Mouse (Mus musculus) lung, embryonic 14.5 days (tissue): Measurements from ENCODE around the gene Rnf186. TPM values are rescaled to one million over a fixed set of nuclear protein-coding genes. Genes with fewer than 3 reads are reported as not detected.

Experiments
- ATAC-seq: fragments of 200-750 bp; cut with Nextera tagmentation; 2 replicates; pipeline ENCODE4 v1.8.0; 2017; ENCODE audit warnings: mild to moderate bottlenecking, moderate TSS enrichment, moderate library complexity; ENCODE audit not compliant: insufficient read depth
- DNase-seq: peaks from one replicate; pipeline ENCODE4 v3.0.0-alpha.2; 2015
- H3K27ac ChIP-seq: fragments of 300-500 bp; sonication (generic); 2 replicates; pipeline ENCODE4 v1.5.1; 2014; ENCODE audit warnings: low read depth, mild to moderate bottlenecking, moderate library complexity
- H3K27me3 ChIP-seq: fragments of 300-500 bp; sonication (generic); 2 replicates; pipeline ENCODE4 v1.6.1; 2014; ENCODE audit warnings: low read length, control low read depth; ENCODE audit not compliant: insufficient read depth
- H3K36me3 ChIP-seq: fragments of 300-500 bp; sonication (generic); 2 replicates; pipeline ENCODE4 v1.6.1; 2014; ENCODE audit warnings: control low read depth; ENCODE audit not compliant: insufficient read depth
- H3K4me1 ChIP-seq: fragments of 300-500 bp; sonication (generic); 2 replicates; pipeline ENCODE4 v1.6.1; 2014; ENCODE audit warnings: antibody characterized with exemption, control low read depth; ENCODE audit not compliant: insufficient read depth
- H3K4me2 ChIP-seq: fragments of 300-500 bp; sonication (generic); 2 replicates; pipeline ENCODE4 v1.6.1; 2014; ENCODE audit warnings: mild to moderate bottlenecking
- H3K4me3 ChIP-seq: fragments of 300-500 bp; sonication (generic); 2 replicates; pipeline ENCODE4 v1.5.1; 2014; ENCODE audit warnings: low read depth, low read length
- H3K9ac ChIP-seq: fragments of 300-500 bp; sonication (generic); 2 replicates; pipeline ENCODE4 v1.6.1; 2014
- H3K9me3 ChIP-seq: fragments of 300-500 bp; sonication (generic); 2 replicates; pipeline ENCODE4 v1.6.1; 2016; ENCODE audit warnings: low read depth, low read length, control low read depth
- CTCF ChIP-seq: IDR thresholded peaks from 2 replicates; pipeline ENCODE4 v1.5.1; 2016; ENCODE audit warnings: antibody characterized with exemption, low read depth
- WGBS: fragments of 180-500 bp; shearing (Covaris S2); extraction: QIAGEN DNeasy Blood & Tissue Kit; methylation state at CpG from one replicate; pipeline ENCODE4 v1.1.7; 2014; 5-methylcytosine and 5-hydroxymethylcytosine counted together
- polyA plus RNA-seq: library from polyadenylated mRNA; unstranded; fragments of >200 nt; fragmentation: Nextera tagmentation; extraction: Ambion mirVana; gene quantifications from 2 replicates; pipeline ENCODE4 v1.2.1, GENCODE M21; 2014

The Rnf186 gene
- 0.24 and 0.69 TPM in 2 replicates for polyA plus RNA-seq

DNA sequence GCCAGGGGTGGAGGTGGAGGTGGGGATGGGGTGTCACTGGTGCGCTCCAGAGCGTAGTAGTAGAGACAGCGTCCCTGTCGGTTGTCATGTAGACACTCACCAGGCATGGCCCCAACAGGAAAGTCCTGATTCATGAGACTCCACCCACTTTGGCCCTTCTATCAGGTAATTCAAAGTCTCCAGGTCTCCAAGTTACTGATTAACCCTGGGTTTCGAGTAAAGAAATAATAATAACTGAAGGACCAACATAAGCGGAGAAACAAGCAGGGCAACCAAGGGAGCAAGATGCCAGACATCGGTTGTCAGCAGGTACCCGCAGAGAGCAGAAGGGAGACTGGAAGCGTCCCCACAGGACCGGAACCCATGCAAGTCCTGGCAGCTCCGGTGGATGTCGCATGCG is at the start of gene Rnf186:
TSS of gene Rnf186 (plus strand) at position 247 of the 400 bp plus-strand sequence.
- H3K4me1 ChIP-seq: peaks cover under 1% of the 10 kb centered on the region; the same call in 1 of the 2 replicates
- no peak within 1 kb of the TSS for H3K4me3 ChIP-seq
- no peak within 1 kb of the TSS for H3K27ac ChIP-seq
- H3K9me3 ChIP-seq: no peaks in the 10 kb centered on the region
- TF ChIP-seq CTCF: no peak
- H3K27me3 ChIP-seq: no peaks in the 10 kb centered on the region
- H3K36me3 ChIP-seq: no peaks in the 10 kb centered on the region
- DNase-seq (peak; percentile 50), ATAC-seq (no peak)
- no peak within 1 kb of the TSS for H3K9ac ChIP-seq
- H3K4me2 ChIP-seq: no peak within 1 kb of the TSS
- WGBS: 75% methylated on average over 13 of the region's 13 CpGs

DNA sequence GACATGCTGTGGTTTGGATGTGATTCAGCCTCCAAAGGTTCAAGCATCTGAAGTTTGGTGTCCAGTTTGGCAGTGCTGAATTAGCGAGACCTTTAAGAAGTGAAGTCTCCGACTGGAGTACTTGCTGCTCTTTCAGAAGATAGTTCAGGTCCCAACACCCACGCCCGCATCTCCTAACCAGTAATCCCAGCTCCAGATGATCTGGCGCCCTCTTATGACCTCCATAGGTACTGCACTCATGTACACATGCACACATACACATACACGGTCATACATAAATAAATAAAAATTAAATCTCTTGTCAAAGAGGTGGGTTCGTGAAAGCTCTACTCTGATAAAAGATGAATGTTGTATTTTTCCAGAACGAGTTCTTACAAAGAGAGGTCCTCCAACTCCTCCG is 49.6 kb upstream of the Rnf186 start:
- ATAC-seq (no peak), DNase-seq (no peak)
- TF ChIP-seq CTCF: peak; percentile 39
- no peak overlapping the region for H3K9ac ChIP-seq
- H3K36me3 ChIP-seq: no peaks in the 10 kb centered on the region
- WGBS: 80% methylated on average over 9 of the region's 9 CpGs
- no peak overlapping the region for H3K4me2 ChIP-seq
- no peak overlapping the region for H3K27ac ChIP-seq
- H3K27me3 ChIP-seq: no peaks in the 10 kb centered on the region
- no peak overlapping the region for H3K4me3 ChIP-seq
- no peaks in the 10 kb centered on the region for H3K4me1 ChIP-seq
- no peaks in the 10 kb centered on the region for H3K9me3 ChIP-seq

DNA sequence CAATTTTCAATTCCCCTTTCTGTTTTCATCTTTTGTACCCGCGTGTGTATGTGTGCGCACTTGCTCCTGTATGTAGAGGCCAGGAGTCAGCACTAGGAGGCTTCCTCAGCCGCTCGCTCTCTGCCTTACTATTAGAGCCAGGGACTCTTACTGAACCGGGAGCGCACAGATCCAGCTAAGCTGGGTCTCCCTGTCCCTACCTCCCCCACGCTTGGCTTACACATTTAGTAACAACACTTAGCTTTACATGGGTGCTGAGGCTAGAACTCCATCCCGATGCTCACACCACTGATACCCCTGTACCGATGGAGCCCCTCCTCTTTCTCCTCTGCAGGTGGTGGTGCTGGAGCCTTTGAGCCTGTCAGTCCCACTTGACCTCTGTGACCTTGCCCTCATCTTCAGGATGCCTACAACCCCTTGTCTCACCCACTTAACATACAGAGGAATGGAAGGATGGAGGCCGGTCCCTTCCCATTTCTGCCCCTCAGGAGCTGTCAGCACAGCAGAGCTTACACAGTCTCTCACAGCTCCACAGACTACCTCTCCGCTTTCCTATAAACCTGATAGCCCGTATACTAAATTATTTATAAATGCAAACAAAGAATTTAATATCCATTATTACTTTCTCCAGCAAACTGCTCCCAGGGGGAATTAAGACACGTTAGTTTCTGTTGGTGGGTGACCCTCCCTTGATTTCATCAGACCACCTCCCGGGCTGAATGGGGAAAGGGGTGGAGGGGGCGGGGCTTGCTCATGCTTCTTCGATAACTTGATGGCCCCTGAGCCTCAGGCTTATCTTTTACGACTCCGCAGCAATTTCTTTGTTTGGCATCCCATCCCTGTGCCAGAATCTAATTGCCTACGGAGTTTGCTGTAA is 45.4 kb upstream of the Rnf186 start:
- no peak for DNase-seq
- ATAC-seq: no peak
- WGBS: 36% methylated on average over 20 of the region's 20 CpGs
- no peaks in the 10 kb centered on the region for H3K4me1 ChIP-seq
- no peak overlapping the region for H3K4me3 ChIP-seq
- no peak for TF ChIP-seq CTCF
- no peak overlapping the region for H3K27ac ChIP-seq
- H3K4me2 ChIP-seq: peak overlapping the region; percentile 49
- no peaks in the 10 kb centered on the region for H3K27me3 ChIP-seq
- no peak overlapping the region for H3K9ac ChIP-seq
- no peaks in the 10 kb centered on the region for H3K36me3 ChIP-seq
- H3K9me3 ChIP-seq: no peaks in the 10 kb centered on the region

DNA sequence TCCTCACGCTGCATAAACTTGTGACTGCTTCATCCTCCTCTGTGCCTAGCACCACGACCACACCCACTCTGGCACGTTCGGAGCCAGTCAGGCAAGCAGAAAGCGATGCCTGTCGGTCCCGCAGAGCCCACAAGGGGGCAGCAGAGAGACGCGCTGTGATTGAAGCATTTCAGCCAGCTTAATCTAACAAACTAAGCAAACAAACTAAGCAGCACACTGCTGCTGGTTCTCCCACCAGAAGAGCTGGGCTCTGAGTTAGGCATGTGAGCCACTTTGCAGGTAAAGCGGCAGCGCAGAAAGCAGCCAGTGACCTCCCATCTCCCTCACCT is 44.8 kb upstream of the Rnf186 start:
- Histone ChIP-seq H3K4me1 (no peaks in the 10 kb centered on the region), H3K4me2 (peak overlapping the region; percentile 49)
- WGBS: 2% methylated on average over 11 of the region's 11 CpGs

DNA sequence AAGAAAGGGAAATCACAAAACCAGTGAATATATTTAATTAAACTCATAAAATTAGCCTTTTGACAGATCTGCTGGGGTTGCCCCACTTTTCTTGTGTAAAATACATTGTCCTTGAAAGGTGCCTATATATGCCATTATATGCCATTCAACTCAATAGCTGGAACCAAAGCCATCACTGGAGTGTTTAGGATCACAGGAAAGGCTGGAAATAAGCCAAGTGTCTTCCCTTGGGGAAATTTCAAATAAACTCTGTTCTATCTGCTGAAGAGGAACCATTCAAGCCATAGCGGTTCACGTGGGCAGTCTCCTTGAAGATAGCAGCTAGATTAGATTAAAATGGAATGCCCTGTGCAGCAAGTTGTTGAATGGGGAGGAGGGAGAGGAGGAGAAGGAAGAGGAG is 41.4 kb upstream of the Rnf186 start:
- ATAC-seq (no peak), DNase-seq (peak; percentile 28)
- no peaks in the 10 kb centered on the region for H3K9me3 ChIP-seq
- H3K9ac ChIP-seq: no peak overlapping the region
- no peaks in the 10 kb centered on the region for H3K27me3 ChIP-seq
- no peak overlapping the region for H3K27ac ChIP-seq
- no peaks in the 10 kb centered on the region for H3K36me3 ChIP-seq
- no peak for TF ChIP-seq CTCF
- no peak overlapping the region for H3K4me3 ChIP-seq
- H3K4me1 ChIP-seq: no peaks in the 10 kb centered on the region
- no peak overlapping the region for H3K4me2 ChIP-seq
- WGBS: 43% methylated on average over 2 of the region's 2 CpGs

More for the DNA sequence above, 44.8 kb upstream of the Rnf186 start:
- Histone ChIP-seq H3K9me3 (no peaks in the 10 kb centered on the region), H3K4me3 (no peak overlapping the region), H3K27ac (no peak overlapping the region), H3K9ac (no peak overlapping the region), H3K36me3 (no peaks in the 10 kb centered on the region), H3K27me3 (no peaks in the 10 kb centered on the region)
- TF ChIP-seq CTCF: peak; percentile 100
- ATAC-seq (peak; percentile 80), DNase-seq (peak; percentile 99)

DNA sequence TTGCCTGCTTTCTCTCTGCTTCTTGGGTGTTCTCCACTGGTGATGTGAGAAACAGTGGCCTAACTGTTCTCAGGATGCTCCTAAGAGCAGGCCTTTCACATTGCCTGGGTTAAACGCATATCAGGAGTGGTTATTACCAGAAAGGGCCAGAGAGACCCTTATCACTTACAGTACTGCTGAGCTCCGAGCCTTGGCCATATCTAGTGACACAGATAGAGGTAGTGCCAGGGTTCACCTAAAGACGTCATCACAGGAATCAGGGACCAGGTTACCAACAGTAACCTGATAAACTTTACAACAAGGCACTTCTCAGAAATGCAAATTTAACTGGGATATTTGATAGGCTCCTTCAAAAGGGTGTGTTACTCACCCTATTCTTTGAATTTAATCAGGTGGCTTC is 33.0 kb upstream of the Rnf186 start:
- no peak for DNase-seq
- Histone ChIP-seq H3K4me3 (no peak overlapping the region), H3K36me3 (no peaks in the 10 kb centered on the region), H3K4me2 (no peak overlapping the region), H3K9me3 (no peaks in the 10 kb centered on the region), H3K27ac (no peak overlapping the region), H3K4me1 (peaks cover 5% of the 10 kb centered on the region; the same call in 1 of the 2 replicates), H3K9ac (no peak overlapping the region), H3K27me3 (no peaks in the 10 kb centered on the region)
- no peak for ATAC-seq
- WGBS: 49% methylated on average over 3 of the region's 3 CpGs
- no peak for TF ChIP-seq CTCF

DNA sequence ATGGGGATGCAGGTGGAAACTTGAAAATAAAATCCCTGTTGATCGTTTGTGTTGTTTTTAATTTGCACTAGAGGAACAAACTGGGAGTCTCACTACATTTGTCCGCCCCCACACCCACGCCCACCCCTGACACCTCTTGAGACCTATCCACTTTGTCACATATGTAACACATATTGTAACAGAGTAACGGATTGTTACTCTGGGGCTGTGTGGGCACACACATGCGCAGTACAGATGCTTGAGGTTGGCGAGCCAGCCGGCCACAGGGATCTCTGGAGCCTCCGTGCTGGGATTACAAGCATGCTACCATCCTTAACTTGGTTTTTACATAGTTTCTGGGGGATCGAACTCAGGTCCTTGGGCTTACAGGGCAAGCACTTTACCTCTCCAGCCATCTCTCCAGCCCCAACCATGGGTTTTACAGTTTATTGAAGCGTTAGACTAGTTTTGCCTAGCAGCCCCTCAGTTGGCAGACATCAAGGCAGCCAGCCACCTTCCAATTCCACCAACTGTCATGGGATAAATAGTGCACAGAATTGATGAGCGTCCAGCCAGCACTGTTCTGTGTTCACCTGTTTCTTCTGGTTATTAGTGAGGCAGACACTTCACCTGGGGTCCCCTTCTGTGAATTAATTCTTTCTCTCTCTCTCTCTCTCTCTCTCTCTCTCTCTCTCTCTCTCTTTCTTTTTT is 32.3 kb upstream of the Rnf186 start:
- Histone ChIP-seq H3K36me3 (no peaks in the 10 kb centered on the region), H3K4me2 (no peak overlapping the region), H3K27ac (no peak overlapping the region), H3K9me3 (no peaks in the 10 kb centered on the region), H3K4me1 (peaks cover 5% of the 10 kb centered on the region; the same call in 1 of the 2 replicates), H3K27me3 (no peaks in the 10 kb centered on the region), H3K4me3 (no peak overlapping the region), H3K9ac (no peak overlapping the region)
- TF ChIP-seq CTCF: no peak
- DNase-seq (no peak), ATAC-seq (no peak)
- 77% methylated on average over 11 of the region's 11 CpGs for WGBS
